Mouse (Mus musculus) MEL (cell line): ENCODE data around the gene Gm17402. TPM values are rescaled to one million over a fixed set of nuclear protein-coding genes. Genes with fewer than 3 reads are reported as not detected.

Experiments
- DNase-seq: peaks from one replicate; pipeline ENCODE4 v3.0.0; 2011; ENCODE audit warnings: low read depth, low spot score
- H3K27ac ChIP-seq: 2 replicates; pipeline ENCODE4 v1.5.1; 2012; ENCODE audit warnings: low read depth, mild to moderate bottlenecking, control low read depth, low read length, moderate library complexity; ENCODE audit not compliant: control insufficient read depth
- H3K27me3 ChIP-seq, 2 experiments: fragments of 150-350 bp in 1 of 2; sonication (generic) in 1 of 2; 2 replicates each; pipeline ENCODE4 v1.6.1; 2012; ENCODE audit warnings: low read length in 2 of 2, mild to moderate bottlenecking in 2 of 2, improper control_type of control experiment in 1 of 2, moderate library complexity in 1 of 2; ENCODE audit not compliant: insufficient read depth in 2 of 2, control insufficient read depth in 1 of 2
- H3K36me3 ChIP-seq, 2 experiments: 2 replicates each; pipeline ENCODE4 v1.6.1; 2012 to 2014; ENCODE audit warnings: low read length in 2 of 2, improper control_type of control experiment in 1 of 2, inconsistent platforms in 1 of 2, mild to moderate bottlenecking in 1 of 2; ENCODE audit not compliant: insufficient read depth in 2 of 2, control insufficient read depth in 1 of 2
- H3K4me1 ChIP-seq, 2 experiments: fragments of 150-350 bp in 1 of 2; sonication (generic) in 1 of 2; 2 replicates each; pipeline ENCODE4 v1.6.1; 2012; ENCODE audit warnings: low read length in 2 of 2, improper control_type of control experiment in 1 of 2, mild to moderate bottlenecking in 1 of 2; ENCODE audit not compliant: insufficient read depth in 2 of 2, control insufficient read depth in 1 of 2
- H3K4me3 ChIP-seq, 2 experiments: fragments of 150-350 bp in 1 of 2; sonication (generic) in 1 of 2; 2 replicates each; pipeline ENCODE4 v1.5.1; 2012; ENCODE audit warnings: low read depth in 2 of 2, low read length in 2 of 2, mild to moderate bottlenecking in 2 of 2, moderate library complexity in 2 of 2, control low read depth in 1 of 2, improper control_type of control experiment in 1 of 2; ENCODE audit not compliant: control insufficient read depth in 1 of 2, insufficient read depth in 1 of 2
- H3K79me2 ChIP-seq: 2 replicates; pipeline ENCODE4 v1.6.1; 2012; ENCODE audit warnings: mild to moderate bottlenecking, low read length, moderate library complexity; ENCODE audit not compliant: control insufficient read depth, poor library complexity, insufficient read depth
- H3K9ac ChIP-seq: 2 replicates; pipeline ENCODE4 v1.6.1; 2012; ENCODE audit warnings: low read depth, mild to moderate bottlenecking, control low read depth, low read length, moderate library complexity; ENCODE audit not compliant: control insufficient read depth, poor library complexity, severe bottlenecking
- H3K9me3 ChIP-seq: fragments of 150-350 bp; sonication (generic); replicated peaks from 2 replicates; pipeline ENCODE4 v1.6.1; 2012; ENCODE audit warnings: mild to moderate bottlenecking, low read length, improper control_type of control experiment, moderate library complexity; ENCODE audit not compliant: insufficient read depth
- BHLHE40 ChIP-seq: IDR thresholded peaks from 2 replicates; pipeline ENCODE4 v1.6.1; 2012; ENCODE audit warnings: low read depth, mild to moderate bottlenecking, inconsistent platforms, low read length, improper control_type of control experiment, borderline replicate concordance
- CHD2 ChIP-seq: IDR thresholded peaks from 2 replicates; pipeline ENCODE4 v1.6.1; 2011; ENCODE audit warnings: low read length, improper control_type of control experiment
- CTCF ChIP-seq, 3 experiments: IDR thresholded peaks in 2 of 3; conservative IDR thresholded peaks in 1 of 3; 2 replicates each; pipeline ENCODE4 v1.5.1; 2011 to 2012; ENCODE audit warnings: low read length in 3 of 3, low read depth in 2 of 3, mild to moderate bottlenecking in 2 of 3, improper control_type of control experiment in 1 of 3, inconsistent platforms in 1 of 3, mixed read lengths in 1 of 3, moderate library complexity in 1 of 3; ENCODE audit not compliant: control insufficient read depth in 1 of 3, insufficient read depth in 1 of 3, poor library complexity in 1 of 3, severe bottlenecking in 1 of 3
- E2F4 ChIP-seq: IDR thresholded peaks from 2 replicates; pipeline ENCODE4 v1.6.1; 2011; ENCODE audit warnings: low read depth, low read length, improper control_type of control experiment, borderline replicate concordance
- ELF1 ChIP-seq: IDR thresholded peaks from 2 replicates; pipeline ENCODE4 v1.6.1; 2014; ENCODE audit warnings: low read depth, mild to moderate bottlenecking, inconsistent platforms, low read length, improper control_type of control experiment, moderate library complexity
- EP300 ChIP-seq, 2 experiments: IDR thresholded peaks; 2 replicates each; pipeline ENCODE4 v1.6.1; 2011; ENCODE audit warnings: improper control_type of control experiment in 2 of 2, low read length in 2 of 2, low read depth in 1 of 2, mild to moderate bottlenecking in 1 of 2
- GABPA ChIP-seq: IDR thresholded peaks from 2 replicates; pipeline ENCODE4 v1.6.1; 2012; ENCODE audit warnings: low read depth, mild to moderate bottlenecking, inconsistent platforms, low read length, improper control_type of control experiment, moderate library complexity
- HCFC1 ChIP-seq: IDR thresholded peaks from 2 replicates; pipeline ENCODE4 v1.6.1; 2012; ENCODE audit warnings: low read depth, mild to moderate bottlenecking, inconsistent platforms, low read length, improper control_type of control experiment, moderate library complexity
- MAFK ChIP-seq: IDR thresholded peaks from 2 replicates; pipeline ENCODE4 v1.6.1; 2011; ENCODE audit warnings: low read depth, mild to moderate bottlenecking, low read length, improper control_type of control experiment, borderline replicate concordance
- MEF2A ChIP-seq: IDR thresholded peaks from 2 replicates; pipeline ENCODE4 v1.6.1; 2014; ENCODE audit warnings: low read depth, mild to moderate bottlenecking, inconsistent platforms, low read length, improper control_type of control experiment; ENCODE audit not compliant: poor library complexity, insufficient replicate concordance, severe bottlenecking; ENCODE audit errors: extremely low read depth
- MXI1 ChIP-seq: IDR thresholded peaks from 2 replicates; pipeline ENCODE4 v1.6.1; 2011; ENCODE audit warnings: mild to moderate bottlenecking, low read depth, low read length, improper control_type of control experiment
- MYB ChIP-seq: IDR thresholded peaks from 2 replicates; pipeline ENCODE4 v1.6.1; 2011; ENCODE audit warnings: mild to moderate bottlenecking, low read depth, low read length, improper control_type of control experiment
- MYC ChIP-seq: IDR thresholded peaks from 2 replicates; pipeline ENCODE4 v1.6.1; 2011; ENCODE audit warnings: low read depth, mild to moderate bottlenecking, low read length, improper control_type of control experiment, moderate library complexity
- NRF1 ChIP-seq: IDR thresholded peaks from 2 replicates; pipeline ENCODE4 v1.6.1; 2014; ENCODE audit warnings: low read depth, mild to moderate bottlenecking, inconsistent platforms, low read length, improper control_type of control experiment, moderate library complexity; ENCODE audit not compliant: poor library complexity, insufficient read depth, severe bottlenecking
- POLR2A ChIP-seq, 2 experiments: IDR thresholded peaks; 2 replicates each; pipeline ENCODE4 v1.6.1; 2011 to 2012; ENCODE audit warnings: low read length in 2 of 2, mild to moderate bottlenecking in 2 of 2, control low read depth in 1 of 2, improper control_type of control experiment in 1 of 2, low read depth in 1 of 2, moderate library complexity in 1 of 2; ENCODE audit not compliant: control insufficient read depth in 1 of 2, insufficient read depth in 1 of 2, poor library complexity in 1 of 2
- POLR2AphosphoS5 ChIP-seq: IDR thresholded peaks from 2 replicates; pipeline ENCODE4 v1.6.1; 2012; ENCODE audit warnings: low read depth, borderline replicate concordance, mild to moderate bottlenecking, inconsistent platforms, low read length, moderate library complexity, mixed read lengths
- RAD21 ChIP-seq: IDR thresholded peaks from 2 replicates; pipeline ENCODE4 v1.6.1; 2011; ENCODE audit warnings: mild to moderate bottlenecking, low read depth, low read length, improper control_type of control experiment
- SMC3 ChIP-seq: IDR thresholded peaks from 2 replicates; pipeline ENCODE4 v1.6.1; 2011; ENCODE audit warnings: low read depth, low read length, improper control_type of control experiment
- TAL1 ChIP-seq: IDR thresholded peaks from 2 replicates; pipeline ENCODE4 v1.6.1; 2012; ENCODE audit warnings: mild to moderate bottlenecking, inconsistent platforms, low read length, moderate library complexity, mixed read lengths
- USF1 ChIP-seq: IDR thresholded peaks from 2 replicates; pipeline ENCODE4 v1.6.1; 2014; ENCODE audit warnings: low read depth, mild to moderate bottlenecking, inconsistent platforms, low read length, improper control_type of control experiment, moderate library complexity
- USF2 ChIP-seq, 2 experiments: IDR thresholded peaks; 2 replicates each; pipeline ENCODE4 v1.6.1; 2011 to 2012; ENCODE audit warnings: improper control_type of control experiment in 2 of 2, low read length in 2 of 2, borderline replicate concordance in 1 of 2, inconsistent platforms in 1 of 2, low read depth in 1 of 2, mild to moderate bottlenecking in 1 of 2; ENCODE audit not compliant: insufficient read depth in 1 of 2
- ZC3H11A ChIP-seq: IDR thresholded peaks from 2 replicates; pipeline ENCODE4 v1.6.1; 2012; ENCODE audit warnings: low read depth, mild to moderate bottlenecking, inconsistent platforms, low read length, improper control_type of control experiment
- ZKSCAN1 ChIP-seq: IDR thresholded peaks from 2 replicates; pipeline ENCODE4 v1.6.1; 2012; ENCODE audit warnings: low read depth, mild to moderate bottlenecking, inconsistent platforms, low read length, improper control_type of control experiment, moderate library complexity
- ZMIZ1 ChIP-seq: IDR thresholded peaks from 2 replicates; pipeline ENCODE4 v1.6.1; 2012; ENCODE audit warnings: low read depth, mild to moderate bottlenecking, inconsistent platforms, low read length, improper control_type of control experiment, moderate library complexity
- polyA plus RNA-seq, 2 experiments: library from polyadenylated mRNA; stranded (reverse) in 1 of 2; unstranded in 1 of 2; fragments of >175 nt in 1 of 2; fragments of >200 nt in 1 of 2; gene quantifications; 2 replicates each; pipeline versions ENCODE4 v1.2.1 to v1.2.4; 2012; ENCODE audit warnings: low replicate concordance in 2 of 2, low read depth in 1 of 2; ENCODE audit not compliant: insufficient read length in 2 of 2, insufficient read depth in 1 of 2, missing spikeins in 1 of 2
- total RNA-seq: library from RNA; depleted of rRNA; stranded (reverse); fragments of 300-350 nt; gene quantifications from 2 replicates; pipeline ENCODE4 v1.2.3, GENCODE M21; 2012

Gm17402 gene
- total and polyA plus RNA-seq, 3 experiments: not detected

GRCm38 (mm10) chr3:67352128-67352762 lies 22.7 kb downstream of the Gm17402 start:
- TF ChIP-seq SMC3 (peak; percentile 77), CTCF (IDR thresholded peaks at IDR 0.05 in 2 of 3, conservative IDR thresholded peaks at IDR 0.05 in 1 of 3; ENCODE audit: control insufficient read depth in 1 of 3, insufficient read depth in 1 of 3, low read depth in 2 of 3, low read length in 3 of 3, poor library complexity in 1 of 3, severe bottlenecking in 1 of 3) (peak; percentile 75 to 85 (median 76)), EP300 (IDR thresholded peaks at IDR 0.05; ENCODE audit: low read depth in 1 of 2, low read length in 2 of 2) (no peak), RAD21 (peak; percentile 86), POLR2A (IDR thresholded peaks at IDR 0.05; ENCODE audit: control insufficient read depth in 1 of 2, insufficient read depth in 1 of 2, low read depth in 1 of 2, low read length in 2 of 2, poor library complexity in 1 of 2) (no peak), ZC3H11A (peak; percentile 56)
- peak; percentile 73 for DNase-seq
- H3K79me2 ChIP-seq: no peaks in the 10 kb centered on the region
- H3K27me3 ChIP-seq: no peaks in the 10 kb centered on the region
- H3K9me3 ChIP-seq: no peaks in the 10 kb centered on the region
- H3K36me3 ChIP-seq: peaks cover 0 to 3% of the 10 kb centered on the region in 2 experiments; a peak in 1 of 4 replicates
- H3K4me3 ChIP-seq: no peak overlapping the region
- H3K9ac ChIP-seq: no peak overlapping the region
- no peaks in the 10 kb centered on the region; a peak in 1 of 4 replicates for H3K4me1 ChIP-seq
- no peak overlapping the region for H3K27ac ChIP-seq

- H3K4me1 ChIP-seq: no peaks in the 10 kb centered on the region; a peak in 1 of 4 replicates
- DNase-seq: no peak
- no peak overlapping the region for H3K9ac ChIP-seq
- H3K9me3 ChIP-seq: no peaks in the 10 kb centered on the region
- no peak overlapping the region for H3K4me3 ChIP-seq
- H3K79me2 ChIP-seq: no peaks in the 10 kb centered on the region
- H3K27me3 ChIP-seq: no peaks in the 10 kb centered on the region
- H3K27ac ChIP-seq: no peak overlapping the region
- no peak for TF ChIP-seq BHLHE40
- no peak for TF ChIP-seq SMC3
- TF ChIP-seq USF1: no peak
- no peak for TF ChIP-seq MEF2A
- TF ChIP-seq EP300 (IDR thresholded peaks at IDR 0.05; ENCODE audit: low read depth in 1 of 2, low read length in 2 of 2): no peak
- TF ChIP-seq MYC: no peak
- TF ChIP-seq MAFK: no peak
- no peak for TF ChIP-seq USF2 (IDR thresholded peaks at IDR 0.05; ENCODE audit: borderline replicate concordance in 1 of 2, insufficient read depth in 1 of 2, low read depth in 1 of 2, low read length in 2 of 2)
- TF ChIP-seq ZMIZ1: no peak
- TF ChIP-seq CHD2: no peak
- no peak for TF ChIP-seq NRF1
- TF ChIP-seq GABPA: no peak
- TF ChIP-seq ELF1: no peak
- no peak for TF ChIP-seq HCFC1
- no peak for TF ChIP-seq ZKSCAN1
- no peak for TF ChIP-seq MYB
- no peak for TF ChIP-seq POLR2AphosphoS5
- no peak for TF ChIP-seq E2F4
- no peak for TF ChIP-seq MXI1
- no peak for TF ChIP-seq TAL1
- TF ChIP-seq, all 39 proteins: peak for 0
- peaks cover 0 to 3% of the 10 kb centered on the region in 2 experiments; a peak in 1 of 4 replicates for H3K36me3 ChIP-seq
Measured at GRCm38 (mm10) chr3:67351406-67352127, 23.4 kb downstream of the Gm17402 start.
